Mouse (Mus musculus) hindbrain, embryonic 15.5 days (tissue): ENCODE results near the gene Ensa. TPM values are rescaled to one million over a fixed set of nuclear protein-coding genes. Genes with fewer than 3 reads are reported as not detected.
"Not testable (repeated sequence)": the region's sequence is repeated elsewhere in the genome, so short reads cannot be mapped to it uniquely, and the experiment has no call there.

Source experiments
- ATAC-seq: fragments of 200-750 bp; cut with Nextera tagmentation; 2 replicates; pipeline ENCODE4 v1.8.0; 2017; ENCODE audit warnings: low read depth, moderate number of reproducible peaks, moderate TSS enrichment; ENCODE audit not compliant: low FRiP score
- H3K27ac ChIP-seq: fragments of 300-500 bp; sonication (generic); replicated peaks from 2 replicates; pipeline ENCODE4 v1.5.1; 2015; ENCODE audit warnings: mild to moderate bottlenecking, inconsistent platforms
- H3K27me3 ChIP-seq: fragments of 300-500 bp; sonication (generic); 2 replicates; pipeline ENCODE4 v1.6.1; 2015; ENCODE audit warnings: control low read depth, inconsistent platforms
- H3K36me3 ChIP-seq: fragments of 300-500 bp; sonication (generic); 2 replicates; pipeline ENCODE4 v1.6.1; 2015; ENCODE audit warnings: control low read depth, inconsistent platforms
- H3K4me1 ChIP-seq: fragments of 300-500 bp; sonication (generic); replicated peaks from 2 replicates; pipeline ENCODE4 v1.6.1; 2015; ENCODE audit warnings: control low read depth, inconsistent platforms
- H3K4me2 ChIP-seq: fragments of 300-500 bp; sonication (generic); 2 replicates; pipeline ENCODE4 v1.6.1; 2015; ENCODE audit warnings: moderate library complexity, mild to moderate bottlenecking, inconsistent platforms
- H3K4me3 ChIP-seq: fragments of 300-500 bp; sonication (generic); 2 replicates; pipeline ENCODE4 v1.5.1; 2015; ENCODE audit warnings: mild to moderate bottlenecking, inconsistent platforms
- H3K9ac ChIP-seq: fragments of 300-500 bp; sonication (generic); 2 replicates; pipeline ENCODE4 v1.6.1; 2015; ENCODE audit warnings: inconsistent platforms
- H3K9me3 ChIP-seq: fragments of 300-500 bp; sonication (generic); 2 replicates; pipeline ENCODE4 v1.6.1; 2016; ENCODE audit warnings: control low read depth, inconsistent platforms
- WGBS: fragments of 180-500 bp; shearing (Covaris S2); methylation state at CpG from one replicate; pipeline ENCODE4 v1.1.7; 2015; 5-methylcytosine and 5-hydroxymethylcytosine counted together
- polyA plus RNA-seq: library from polyadenylated mRNA; unstranded; fragments of >200 nt; fragmentation: Nextera tagmentation; extraction: Ambion mirVana; gene quantifications from 2 replicates; pipeline ENCODE4 v1.2.1, GENCODE M21; 2015

The Ensa gene
- polyA plus RNA-seq, 1 experiment from 2014 or later, result 109 TPM

GRCm38 (mm10) chr3:95668026-95668425 lies 43.2 kb downstream of the Ensa start:
- ATAC-seq, result peak; percentile 39; the same call in 1 of the 2 replicates
- H3K9me3 ChIP-seq, result no peaks in the 10 kb centered on the region
- H3K4me2 ChIP-seq, result peak overlapping the region; percentile 14; the same call in 1 of the 2 replicates
- 29% methylated on average over 7 of the region's 7 CpGs for WGBS
- no peaks in the 10 kb centered on the region for H3K27me3 ChIP-seq
- H3K4me1 ChIP-seq, result peaks cover 27% of the 10 kb centered on the region
- H3K9ac ChIP-seq, result no peak overlapping the region
- H3K27ac ChIP-seq, result peak overlapping the region; percentile 78
- H3K4me3 ChIP-seq, result no peak overlapping the region
- peaks cover 17% of the 10 kb centered on the region for H3K36me3 ChIP-seq

- H3K4me2 ChIP-seq, result no peak overlapping the region
- H3K27ac ChIP-seq, result peak overlapping the region; percentile 78
- H3K9me3 ChIP-seq, result no peaks in the 10 kb centered on the region
- peaks cover 25% of the 10 kb centered on the region for H3K4me1 ChIP-seq
- WGBS, result 79% methylated on average over 7 of the region's 7 CpGs
- ATAC-seq, result no peak
- H3K9ac ChIP-seq, result no peak overlapping the region
- H3K27me3 ChIP-seq, result no peaks in the 10 kb centered on the region
- H3K4me3 ChIP-seq, result no peak overlapping the region
- peaks cover 10% of the 10 kb centered on the region for H3K36me3 ChIP-seq
These were observed 44.0 kb downstream of the Ensa start for GRCm38 (mm10) chr3:95668589-95669308.

GRCm38 (mm10) chr3:95669309-95669665 lies 44.5 kb downstream of the Ensa start:
- ATAC-seq, result no peak
- WGBS, result 96% methylated on average over 3 of the region's 3 CpGs
- Histone ChIP-seq H3K9ac (no peak overlapping the region), H3K4me1 (peaks cover 23% of the 10 kb centered on the region), H3K4me3 (no peak overlapping the region), H3K27me3 (no peaks in the 10 kb centered on the region), H3K9me3 (no peaks in the 10 kb centered on the region), H3K27ac (no peak overlapping the region), H3K4me2 (no peak overlapping the region), H3K36me3 (peaks cover 5% of the 10 kb centered on the region)

GRCm38 (mm10) chr3:95670419-95670818 lies 45.6 kb downstream of the Ensa start:
- not testable (repeated sequence) for H3K27ac ChIP-seq, H3K9ac ChIP-seq, H3K4me2 ChIP-seq, H3K27me3 ChIP-seq, H3K4me3 ChIP-seq, H3K36me3 ChIP-seq, ATAC-seq, H3K9me3 ChIP-seq
- 96% methylated on average over 3 of the region's 3 CpGs for WGBS
- peaks cover 27% of the 10 kb centered on the region for H3K4me1 ChIP-seq

GRCm38 (mm10) chr3:95671201-95671600 lies 46.4 kb downstream of the Ensa start:
- Histone ChIP-seq H3K4me1 (peaks cover 30% of the 10 kb centered on the region), H3K4me3 (no peak overlapping the region)

GRCm38 (mm10) chr3:95672461-95672860 lies 47.7 kb downstream of the Ensa start:
- no peak overlapping the region for H3K4me3 ChIP-seq
- peaks cover 23% of the 10 kb centered on the region for H3K4me1 ChIP-seq
- H3K36me3 ChIP-seq, result no peaks in the 10 kb centered on the region; the same call in 1 of the 2 replicates
- no peak overlapping the region for H3K4me2 ChIP-seq
- 62% methylated on average over 3 of the region's 3 CpGs for WGBS
- H3K9me3 ChIP-seq, result no peaks in the 10 kb centered on the region
- no peaks in the 10 kb centered on the region for H3K27me3 ChIP-seq
- no peak for ATAC-seq
- no peak overlapping the region for H3K27ac ChIP-seq
- H3K9ac ChIP-seq, result no peak overlapping the region

More at GRCm38 (mm10) chr3:95671201-95671600, 46.4 kb downstream of the Ensa start:
- Histone ChIP-seq H3K9ac (no peak overlapping the region), H3K27ac (no peak overlapping the region), H3K27me3 (no peaks in the 10 kb centered on the region), H3K9me3 (no peaks in the 10 kb centered on the region), H3K36me3 (no peaks in the 10 kb centered on the region; the same call in 1 of the 2 replicates), H3K4me2 (no peak overlapping the region)
- ATAC-seq, result no peak
- 92% methylated on average over 5 of the region's 5 CpGs for WGBS

GRCm38 (mm10) chr3:95672861-95673706 lies 48.3 kb downstream of the Ensa start:
- Histone ChIP-seq H3K4me3 (no peak overlapping the region), H3K9ac (no peak overlapping the region), H3K4me1 (peaks cover 17% of the 10 kb centered on the region), H3K27ac (peak overlapping the region; percentile 37; the same call in 1 of the 2 replicates), H3K27me3 (no peaks in the 10 kb centered on the region), H3K9me3 (no peaks in the 10 kb centered on the region), H3K36me3 (no peaks in the 10 kb centered on the region; the same call in 1 of the 2 replicates), H3K4me2 (no peak overlapping the region)
- no peak for ATAC-seq
- 67% methylated on average over 10 of the region's 10 CpGs for WGBS

- Histone ChIP-seq H3K27me3 (no peaks in the 10 kb centered on the region), H3K9ac (no peak overlapping the region), H3K4me1 (peaks cover 16% of the 10 kb centered on the region), H3K27ac (peak overlapping the region; percentile 37; the same call in 1 of the 2 replicates), H3K4me3 (no peak overlapping the region), H3K36me3 (no peaks in the 10 kb centered on the region; the same call in 1 of the 2 replicates), H3K9me3 (no peaks in the 10 kb centered on the region), H3K4me2 (no peak overlapping the region)
- WGBS, result 27% methylated on average over 11 of the region's 11 CpGs
- 0 out of 2 replicates have a peak, but pooled peaks have one; percentile 3 for ATAC-seq
These were observed 49.0 kb downstream of the Ensa start for GRCm38 (mm10) chr3:95673707-95674211.

- Histone ChIP-seq H3K4me3 (no peak overlapping the region), H3K9me3 (no peaks in the 10 kb centered on the region), H3K4me2 (no peak overlapping the region), H3K27ac (peak overlapping the region; percentile 49), H3K27me3 (no peaks in the 10 kb centered on the region), H3K9ac (no peak overlapping the region), H3K36me3 (no peaks in the 10 kb centered on the region; the same call in 1 of the 2 replicates), H3K4me1 (peaks cover 16% of the 10 kb centered on the region)
- 0 out of 2 replicates have a peak, but pooled peaks have one; percentile 12 for ATAC-seq
- WGBS, result 31% methylated on average over 2 of the region's 2 CpGs
These were observed 49.4 kb downstream of the Ensa start for GRCm38 (mm10) chr3:95674236-95674635.

GRCm38 (mm10) chr3:95674812-95675211 lies 50.0 kb downstream of the Ensa start:
- H3K9ac ChIP-seq, result no peak overlapping the region
- no peak overlapping the region for H3K4me3 ChIP-seq

GRCm38 (mm10) chr3:95675301-95676092 lies 50.7 kb downstream of the Ensa start:
- WGBS, result 21% methylated on average over 7 of the region's 8 CpGs
- no peaks in the 10 kb centered on the region for H3K9me3 ChIP-seq
- H3K36me3 ChIP-seq, result no peaks in the 10 kb centered on the region
- H3K27me3 ChIP-seq, result no peaks in the 10 kb centered on the region
- peaks cover 16% of the 10 kb centered on the region for H3K4me1 ChIP-seq
- peak overlapping the region; percentile 59 for H3K27ac ChIP-seq
- ATAC-seq, result peak; percentile 15; the same call in 1 of the 2 replicates
- no peak overlapping the region for H3K4me3 ChIP-seq
- no peak overlapping the region for H3K4me2 ChIP-seq
- H3K9ac ChIP-seq, result no peak overlapping the region

More at GRCm38 (mm10) chr3:95674812-95675211, 50.0 kb downstream of the Ensa start:
- Histone ChIP-seq H3K9me3 (no peaks in the 10 kb centered on the region), H3K36me3 (no peaks in the 10 kb centered on the region), H3K27me3 (no peaks in the 10 kb centered on the region), H3K27ac (peak overlapping the region; percentile 59; the same call in 1 of the 2 replicates), H3K4me2 (no peak overlapping the region), H3K4me1 (peaks cover 16% of the 10 kb centered on the region)
- no peak for ATAC-seq
- 26% methylated on average over 6 of the region's 6 CpGs for WGBS
